Mouse (Mus musculus) testis, adult 2 months (tissue): ENCODE measurements around the gene Cyp46a1.

Experiments used
- CTCF ChIP-seq: fragments of 200-500 bp; IDR thresholded peaks from 2 replicates; pipeline ENCODE4 v1.5.1; 2012; ENCODE audit warnings: low read depth, mild to moderate bottlenecking, inconsistent platforms, low read length, moderate library complexity; ENCODE audit not compliant: control insufficient read depth, insufficient read depth, insufficient replicate concordance
- POLR2A ChIP-seq: fragments of 200-500 bp; IDR thresholded peaks from 2 replicates; pipeline ENCODE4 v1.6.1; 2012; ENCODE audit warnings: low read depth, mild to moderate bottlenecking, inconsistent platforms, low read length, moderate library complexity; ENCODE audit not compliant: control insufficient read depth

DNA sequence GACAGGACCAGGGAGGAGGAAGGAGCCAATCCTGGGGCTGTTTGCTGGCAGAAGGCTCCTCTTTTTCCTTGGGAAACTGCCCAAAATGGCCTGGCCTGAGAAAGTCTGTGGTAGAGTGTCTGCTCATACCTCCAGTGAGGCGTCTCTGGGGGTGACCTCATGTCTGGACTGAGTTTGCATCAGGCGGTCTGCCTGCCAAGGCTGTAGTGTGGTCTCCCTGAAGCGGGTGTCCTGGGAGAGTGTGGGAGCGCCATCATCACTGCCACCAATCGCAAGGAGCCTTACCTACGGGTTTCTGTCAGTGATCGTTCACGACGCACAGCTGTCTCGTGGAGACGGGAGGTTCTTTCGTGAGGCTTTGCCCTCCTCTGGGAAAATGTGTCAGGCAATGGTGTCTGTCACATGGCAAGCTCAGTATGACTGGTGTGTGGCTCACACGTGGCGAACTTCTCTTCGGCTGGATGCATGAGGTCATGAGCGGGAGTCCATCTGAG, 25.8 kb upstream of the Cyp46a1 start:
- no peak for TF ChIP-seq POLR2A
- no peak for TF ChIP-seq CTCF
